Mouse (Mus musculus): ENCODE measurements around the gene Fxyd3.

DNA sequence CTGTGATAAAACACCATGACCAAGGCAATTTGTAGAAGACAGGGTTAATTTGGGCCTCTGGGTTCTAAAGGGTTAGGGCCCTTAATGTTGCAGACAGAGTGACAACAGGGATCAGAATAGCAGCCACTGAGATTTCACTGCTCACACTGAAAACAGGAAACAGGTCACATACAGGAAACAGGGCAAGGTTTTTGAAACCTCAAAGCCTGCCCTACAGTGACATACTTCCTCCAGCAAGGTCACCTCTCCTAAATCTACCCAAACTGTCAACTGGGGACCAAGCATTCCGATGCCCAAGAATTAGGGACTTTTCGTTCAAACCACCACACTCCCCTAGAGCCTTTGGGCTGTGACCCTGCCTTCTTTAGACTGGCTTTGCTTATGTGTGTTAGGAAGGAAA lies 13.2 kb upstream of the Fxyd3 start:
- TF ChIP-seq POLR2A (IDR thresholded peaks at IDR 0.05; ENCODE audit: borderline replicate concordance, insufficient read depth, low read length) (no peak), CTCF (IDR thresholded peaks at IDR 0.05; ENCODE audit: borderline replicate concordance, insufficient read depth, low read depth, low read length) (no peak)

Data from cerebellum, adult 2 months (tissue).